Mouse (Mus musculus): ENCODE results near the gene Hlf. TPM values are rescaled to one million over a fixed set of nuclear protein-coding genes. Genes with fewer than 3 reads are reported as not detected.

Gene Hlf
- polyA plus RNA-seq, 1 experiment from 2014 or later, result 1.2 TPM

- H3K9ac ChIP-seq (replicated peaks; ENCODE audit: low read depth, low read length), result no peak overlapping the region
- H3K36me3 ChIP-seq (ENCODE audit: control insufficient read depth, insufficient read depth, low read length), result no peaks in the 10 kb centered on the region
- 0 out of 2 replicates have a peak, but pooled peaks cover 2% of the 10 kb centered on the region for H3K4me1 ChIP-seq (ENCODE audit: control insufficient read depth, insufficient read depth, low read length)
- no peaks in the 10 kb centered on the region for H3K9me3 ChIP-seq (ENCODE audit: control insufficient read depth, low read depth, low read length)
- no peak for ATAC-seq (ENCODE audit: insufficient number of reproducible peaks, insufficient read depth, low FRiP score, low read depth)
- 22% methylated on average over 4 of the region's 4 CpGs for WGBS
- no peak overlapping the region for H3K4me2 ChIP-seq (replicated peaks; ENCODE audit: low read depth, low read length)
- no peaks in the 10 kb centered on the region for H3K27me3 ChIP-seq (ENCODE audit: control insufficient read depth, insufficient read depth, low read length)
- H3K27ac ChIP-seq (ENCODE audit: low read length), result no peak overlapping the region
- H3K4me3 ChIP-seq (ENCODE audit: low read depth, low read length), result no peak overlapping the region
Observed at GRCm38 (mm10) chr11:90317482-90317881, 73.2 kb downstream of the Hlf start.

GRCm38 (mm10) chr11:90314606-90315005, 76.1 kb downstream of the Hlf start:
- Histone ChIP-seq H3K9me3 (ENCODE audit: control insufficient read depth, low read depth, low read length) (no peaks in the 10 kb centered on the region), H3K4me3 (ENCODE audit: low read depth, low read length) (no peak overlapping the region), H3K9ac (replicated peaks; ENCODE audit: low read depth, low read length) (no peak overlapping the region), H3K27ac (ENCODE audit: low read length) (no peak overlapping the region), H3K4me2 (replicated peaks; ENCODE audit: low read depth, low read length) (no peak overlapping the region), H3K27me3 (ENCODE audit: control insufficient read depth, insufficient read depth, low read length) (no peaks in the 10 kb centered on the region), H3K36me3 (ENCODE audit: control insufficient read depth, insufficient read depth, low read length) (no peaks in the 10 kb centered on the region), H3K4me1 (ENCODE audit: control insufficient read depth, insufficient read depth, low read length) (no peaks in the 10 kb centered on the region)
- 88% methylated on average over 3 of the region's 3 CpGs for WGBS
- ATAC-seq (ENCODE audit: insufficient number of reproducible peaks, insufficient read depth, low FRiP score, low read depth), result no peak

GRCm38 (mm10) chr11:90306993-90307392, 83.7 kb downstream of the Hlf start:
- Histone ChIP-seq H3K4me2 (replicated peaks; ENCODE audit: low read depth, low read length) (no peak overlapping the region), H3K4me3 (ENCODE audit: low read depth, low read length) (no peak overlapping the region), H3K9ac (replicated peaks; ENCODE audit: low read depth, low read length) (no peak overlapping the region), H3K36me3 (ENCODE audit: control insufficient read depth, insufficient read depth, low read length) (no peaks in the 10 kb centered on the region), H3K9me3 (ENCODE audit: control insufficient read depth, low read depth, low read length) (no peaks in the 10 kb centered on the region), H3K4me1 (ENCODE audit: control insufficient read depth, insufficient read depth, low read length) (no peaks in the 10 kb centered on the region), H3K27ac (ENCODE audit: low read length) (no peak overlapping the region), H3K27me3 (ENCODE audit: control insufficient read depth, insufficient read depth, low read length) (no peaks in the 10 kb centered on the region)
- 53% methylated on average over 6 of the region's 6 CpGs for WGBS
- no peak for ATAC-seq (ENCODE audit: insufficient number of reproducible peaks, insufficient read depth, low FRiP score, low read depth)

- Histone ChIP-seq H3K27ac (ENCODE audit: low read length) (no peak overlapping the region), H3K27me3 (ENCODE audit: control insufficient read depth, insufficient read depth, low read length) (no peaks in the 10 kb centered on the region), H3K9me3 (ENCODE audit: control insufficient read depth, low read depth, low read length) (no peaks in the 10 kb centered on the region), H3K4me1 (ENCODE audit: control insufficient read depth, insufficient read depth, low read length) (no peaks in the 10 kb centered on the region), H3K4me2 (replicated peaks; ENCODE audit: low read depth, low read length) (no peak overlapping the region), H3K4me3 (ENCODE audit: low read depth, low read length) (no peak overlapping the region), H3K9ac (replicated peaks; ENCODE audit: low read depth, low read length) (no peak overlapping the region), H3K36me3 (ENCODE audit: control insufficient read depth, insufficient read depth, low read length) (no peaks in the 10 kb centered on the region)
- no peak for ATAC-seq (ENCODE audit: insufficient number of reproducible peaks, insufficient read depth, low FRiP score, low read depth)
- 86% methylated on average over 5 of the region's 5 CpGs for WGBS
Observed at GRCm38 (mm10) chr11:90306067-90306466, 84.6 kb downstream of the Hlf start.

- Histone ChIP-seq H3K4me1 (ENCODE audit: control insufficient read depth, insufficient read depth, low read length) (no peaks in the 10 kb centered on the region), H3K36me3 (ENCODE audit: control insufficient read depth, insufficient read depth, low read length) (no peaks in the 10 kb centered on the region), H3K9ac (replicated peaks; ENCODE audit: low read depth, low read length) (no peak overlapping the region), H3K27me3 (ENCODE audit: control insufficient read depth, insufficient read depth, low read length) (no peaks in the 10 kb centered on the region), H3K4me3 (ENCODE audit: low read depth, low read length) (no peak overlapping the region), H3K9me3 (ENCODE audit: control insufficient read depth, low read depth, low read length) (no peaks in the 10 kb centered on the region), H3K27ac (ENCODE audit: low read length) (no peak overlapping the region), H3K4me2 (replicated peaks; ENCODE audit: low read depth, low read length) (no peak overlapping the region)
- WGBS, result 85% methylated on average over 2 of the region's 2 CpGs
- ATAC-seq (ENCODE audit: insufficient number of reproducible peaks, insufficient read depth, low FRiP score, low read depth), result no peak
Observed at GRCm38 (mm10) chr11:90294622-90295021, 96.1 kb downstream of the Hlf start.

GRCm38 (mm10) chr11:90292766-90293165, 97.9 kb downstream of the Hlf start:
- Histone ChIP-seq H3K27ac (ENCODE audit: low read length) (no peak overlapping the region), H3K27me3 (ENCODE audit: control insufficient read depth, insufficient read depth, low read length) (no peaks in the 10 kb centered on the region), H3K4me1 (ENCODE audit: control insufficient read depth, insufficient read depth, low read length) (no peaks in the 10 kb centered on the region), H3K9ac (replicated peaks; ENCODE audit: low read depth, low read length) (no peak overlapping the region), H3K9me3 (ENCODE audit: control insufficient read depth, low read depth, low read length) (no peaks in the 10 kb centered on the region), H3K36me3 (ENCODE audit: control insufficient read depth, insufficient read depth, low read length) (no peaks in the 10 kb centered on the region), H3K4me2 (replicated peaks; ENCODE audit: low read depth, low read length) (no peak overlapping the region), H3K4me3 (ENCODE audit: low read depth, low read length) (no peak overlapping the region)
- ATAC-seq (ENCODE audit: insufficient number of reproducible peaks, insufficient read depth, low FRiP score, low read depth), result no peak

- no peak for ATAC-seq (ENCODE audit: insufficient number of reproducible peaks, insufficient read depth, low FRiP score, low read depth)
- H3K9ac ChIP-seq (replicated peaks; ENCODE audit: low read depth, low read length), result no peak overlapping the region
- H3K9me3 ChIP-seq (ENCODE audit: control insufficient read depth, low read depth, low read length), result no peaks in the 10 kb centered on the region
- H3K27me3 ChIP-seq (ENCODE audit: control insufficient read depth, insufficient read depth, low read length), result no peaks in the 10 kb centered on the region
- 64% methylated on average over 4 of the region's 4 CpGs for WGBS
- H3K4me2 ChIP-seq (replicated peaks; ENCODE audit: low read depth, low read length), result no peak overlapping the region
- H3K36me3 ChIP-seq (ENCODE audit: control insufficient read depth, insufficient read depth, low read length), result no peaks in the 10 kb centered on the region
- H3K4me1 ChIP-seq (ENCODE audit: control insufficient read depth, insufficient read depth, low read length), result no peaks in the 10 kb centered on the region
- H3K27ac ChIP-seq (ENCODE audit: low read length), result no peak overlapping the region
- H3K4me3 ChIP-seq (ENCODE audit: low read depth, low read length), result no peak overlapping the region
Observed at GRCm38 (mm10) chr11:90291156-90291555, 99.5 kb downstream of the Hlf start.

GRCm38 (mm10) chr11:90286550-90287154, 104.0 kb downstream of the Hlf start:
- Histone ChIP-seq H3K36me3 (ENCODE audit: control insufficient read depth, insufficient read depth, low read length) (no peaks in the 10 kb centered on the region), H3K4me2 (replicated peaks; ENCODE audit: low read depth, low read length) (no peak overlapping the region), H3K9me3 (ENCODE audit: control insufficient read depth, low read depth, low read length) (no peaks in the 10 kb centered on the region), H3K4me1 (ENCODE audit: control insufficient read depth, insufficient read depth, low read length) (no peaks in the 10 kb centered on the region), H3K9ac (replicated peaks; ENCODE audit: low read depth, low read length) (no peak overlapping the region), H3K4me3 (ENCODE audit: low read depth, low read length) (no peak overlapping the region), H3K27me3 (ENCODE audit: control insufficient read depth, insufficient read depth, low read length) (no peaks in the 10 kb centered on the region), H3K27ac (ENCODE audit: low read length) (no peak overlapping the region)
- ATAC-seq (ENCODE audit: insufficient number of reproducible peaks, insufficient read depth, low FRiP score, low read depth), result no peak
- WGBS, result 86% methylated on average over 6 of the region's 6 CpGs

Data from stomach, embryonic 14.5 days (tissue).